Mouse (Mus musculus) MEL (cell line): ENCODE measurements around the gene Eif2d.

Experiments used
- CTCF ChIP-seq, 3 experiments: IDR thresholded peaks in 2 of 3; conservative IDR thresholded peaks in 1 of 3; 2 replicates each; pipeline ENCODE4 v1.5.1; 2011 to 2012; ENCODE audit warnings: low read length in 3 of 3, low read depth in 2 of 3, mild to moderate bottlenecking in 2 of 3, improper control_type of control experiment in 1 of 3, inconsistent platforms in 1 of 3, mixed read lengths in 1 of 3, moderate library complexity in 1 of 3; ENCODE audit not compliant: control insufficient read depth in 1 of 3, insufficient read depth in 1 of 3, poor library complexity in 1 of 3, severe bottlenecking in 1 of 3
- TAL1 ChIP-seq: IDR thresholded peaks from 2 replicates; pipeline ENCODE4 v1.6.1; 2012; ENCODE audit warnings: mild to moderate bottlenecking, inconsistent platforms, low read length, moderate library complexity, mixed read lengths
- USF1 ChIP-seq: IDR thresholded peaks from 2 replicates; pipeline ENCODE4 v1.6.1; 2014; ENCODE audit warnings: low read depth, mild to moderate bottlenecking, inconsistent platforms, low read length, improper control_type of control experiment, moderate library complexity

- TF ChIP-seq USF1 (no peak), CTCF (IDR thresholded peaks at IDR 0.05 in 2 of 3, conservative IDR thresholded peaks at IDR 0.05 in 1 of 3; ENCODE audit: control insufficient read depth in 1 of 3, insufficient read depth in 1 of 3, low read depth in 2 of 3, low read length in 3 of 3, poor library complexity in 1 of 3, severe bottlenecking in 1 of 3) (no peak), TAL1 (no peak)
These were observed 51.5 kb downstream of the Eif2d start for GRCm38 (mm10) chr1:131204461-131204860.
